Mouse (Mus musculus) layer of hippocampus, postnatal 25 days (tissue): ENCODE measurements around the gene Ccr3. TPM values are rescaled to one million over a fixed set of nuclear protein-coding genes. Genes with fewer than 3 reads are reported as not detected.
"Not testable (repeated sequence)": the region's sequence is repeated elsewhere in the genome, so short reads cannot be mapped to it uniquely, and the experiment has no call there.

Experiments used
- DNase-seq, 2 experiments: peaks; one replicate each; pipeline ENCODE4 v3.0.0; 2022; ENCODE audit warnings: mixed read lengths in 2 of 2, low spot score in 1 of 2; ENCODE audit errors: extremely low spot score in 1 of 2
- total RNA-seq, 2 experiments: library from RNA; stranded (reverse); gene quantifications; 2 replicates each; pipeline ENCODE4 v1.2.3; 2021

Gene Ccr3
- total RNA-seq, result not detected

- no peak for DNase-seq
Observed at GRCm38 (mm10) chr9:124021672-124022071, at the start of gene Ccr3. Ccr3 (plus strand) TSS chr9:124021972.

GRCm38 (mm10) chr9:123975630-123976029 is 46.1 kb upstream of the Ccr3 start:
- DNase-seq, result no peak

DNA sequence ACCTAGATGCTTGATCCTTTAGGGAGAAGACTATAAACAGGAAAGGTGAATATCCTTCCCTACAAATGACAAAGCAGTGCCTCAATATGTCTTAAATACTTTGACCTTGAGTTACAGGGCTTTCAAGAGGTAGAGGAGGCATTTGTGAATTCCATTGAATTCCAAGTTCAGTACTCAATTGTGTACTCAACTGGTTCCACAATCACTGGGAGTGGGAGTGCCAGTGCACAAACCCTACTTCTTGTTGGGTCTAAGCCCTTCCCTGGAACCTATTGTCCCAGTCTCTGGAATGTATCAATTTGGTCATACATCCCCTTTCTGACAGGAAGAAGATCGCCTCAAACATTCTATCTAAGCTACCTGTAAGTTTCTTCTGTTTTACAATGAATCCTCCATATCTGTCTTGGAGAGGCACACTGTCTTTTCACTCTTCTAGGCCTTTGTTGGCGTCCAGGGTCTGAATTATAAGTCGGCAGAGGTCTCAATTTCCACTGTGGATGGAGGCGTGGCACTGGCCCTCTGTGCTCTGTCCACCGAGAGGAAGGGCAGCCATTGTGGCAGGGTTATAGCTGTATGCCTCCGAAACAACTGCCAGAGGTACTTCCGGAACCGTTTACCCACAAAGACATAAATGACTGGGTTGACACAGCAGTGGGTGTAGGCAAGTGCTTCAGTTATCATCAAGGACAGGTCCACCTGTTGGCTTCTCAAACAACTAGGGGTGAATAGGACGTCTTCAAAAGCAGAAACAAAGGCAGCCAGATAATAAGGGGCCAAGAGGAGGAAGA is 44.7 kb upstream of the Ccr3 start:
- no peak for DNase-seq

GRCm38 (mm10) chr9:123978308-123978707 is 43.5 kb upstream of the Ccr3 start, which contains the start of gene Ccr1l1:
Ccr1l1 (minus strand) TSS chr9:123978408.
- DNase-seq, result no peak

GRCm38 (mm10) chr9:123980858-123981475 is 40.8 kb upstream of the Ccr3 start:
- not testable (repeated sequence) for DNase-seq

- no peak for DNase-seq
Observed at GRCm38 (mm10) chr9:123981909-123982308, 39.9 kb upstream of the Ccr3 start.

- DNase-seq, result no peak
Observed at GRCm38 (mm10) chr9:123982720-123983119, 39.1 kb upstream of the Ccr3 start.

GRCm38 (mm10) chr9:123984943-123985342 is 36.8 kb upstream of the Ccr3 start:
- DNase-seq, result no peak

DNA sequence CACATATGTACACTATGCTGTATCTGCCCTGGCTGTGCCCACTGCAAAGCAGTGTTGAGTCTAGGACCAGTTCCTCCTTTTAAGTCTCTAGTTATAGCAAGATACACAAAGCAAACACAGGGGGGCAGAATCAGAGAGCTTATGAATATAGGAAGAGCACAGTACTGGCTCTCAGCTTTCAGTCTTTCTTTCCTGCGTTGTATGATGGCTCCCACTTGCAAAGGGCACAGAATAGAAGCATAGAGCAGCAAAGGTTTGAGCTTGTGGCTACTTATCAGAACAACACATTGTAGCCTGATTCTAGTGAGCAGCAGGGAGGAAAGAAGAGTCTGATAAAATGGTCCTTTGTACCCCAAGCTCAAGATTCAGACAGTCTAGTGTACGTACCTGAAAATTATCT is 35.6 kb upstream of the Ccr3 start:
- DNase-seq, result no peak

DNA sequence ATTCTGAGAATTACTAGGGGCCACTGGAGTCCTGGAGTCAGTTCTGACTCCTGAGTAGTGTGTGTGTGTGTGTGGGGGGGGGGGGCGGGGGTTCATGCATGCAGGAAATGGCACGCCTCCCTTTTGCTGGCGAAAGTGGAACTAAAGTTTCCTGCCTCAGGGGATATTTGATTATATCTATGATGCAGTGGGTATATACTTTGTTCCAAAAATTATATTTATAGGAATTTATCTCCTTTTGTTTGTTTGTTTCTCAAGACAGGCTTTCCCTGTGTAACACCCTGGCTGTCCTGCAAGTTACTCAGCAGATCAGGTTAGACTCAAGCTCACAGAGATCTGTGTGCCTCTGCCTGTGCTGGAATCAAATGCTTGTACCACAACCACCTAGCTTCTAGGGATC is 32.1 kb upstream of the Ccr3 start:
- DNase-seq, result no peak

- DNase-seq, result no peak
Observed at GRCm38 (mm10) chr9:123991312-123991906, 30.4 kb upstream of the Ccr3 start.

- no peak for DNase-seq
Observed at GRCm38 (mm10) chr9:123997719-123998118, 24.1 kb upstream of the Ccr3 start.

DNA sequence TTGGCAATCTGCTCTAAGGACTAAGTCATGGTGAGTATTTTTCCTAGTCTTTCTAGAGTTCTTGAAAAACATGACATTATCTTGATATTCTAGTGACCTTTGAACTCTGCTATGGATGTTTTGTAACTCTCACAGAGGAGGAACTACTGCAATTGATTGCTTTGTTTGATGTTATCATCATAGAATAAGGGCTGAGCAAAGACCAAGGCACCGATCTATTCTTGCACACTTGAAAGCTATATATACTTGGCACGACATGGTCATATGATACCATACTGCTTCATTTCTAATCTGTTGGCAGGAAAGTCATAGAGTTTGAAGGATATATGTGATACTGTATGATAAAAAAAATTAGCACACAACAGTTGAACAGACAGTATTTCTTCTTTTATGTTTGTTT is 22.0 kb upstream of the Ccr3 start:
- DNase-seq, result no peak

GRCm38 (mm10) chr9:124012691-124013090 is 9.1 kb upstream of the Ccr3 start:
- no peak for DNase-seq

DNA sequence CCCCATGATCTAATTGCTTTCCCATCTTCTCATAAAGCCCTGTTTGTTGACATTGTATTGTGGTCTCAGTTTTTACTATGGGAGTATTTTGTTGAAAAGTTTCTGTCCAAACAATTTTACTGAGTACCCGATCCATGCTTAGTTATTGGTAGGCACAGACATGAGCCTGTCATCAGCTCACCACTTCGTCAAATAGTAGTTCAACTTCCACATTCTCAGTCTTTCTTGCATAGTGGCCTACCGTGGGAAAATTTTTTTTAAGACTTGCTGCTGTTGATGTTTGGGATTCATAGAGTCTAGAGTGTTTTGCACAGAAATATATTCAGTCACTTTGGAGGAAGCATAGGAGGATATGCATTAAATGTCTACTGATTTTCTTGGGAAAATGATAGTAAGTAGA is 8.5 kb upstream of the Ccr3 start:
- no peak for DNase-seq

- DNase-seq, result no peak
Observed at GRCm38 (mm10) chr9:124014985-124015652, 6.7 kb upstream of the Ccr3 start.

- DNase-seq, result no peak
Observed at GRCm38 (mm10) chr9:124016048-124016447, 5.7 kb upstream of the Ccr3 start.

DNA sequence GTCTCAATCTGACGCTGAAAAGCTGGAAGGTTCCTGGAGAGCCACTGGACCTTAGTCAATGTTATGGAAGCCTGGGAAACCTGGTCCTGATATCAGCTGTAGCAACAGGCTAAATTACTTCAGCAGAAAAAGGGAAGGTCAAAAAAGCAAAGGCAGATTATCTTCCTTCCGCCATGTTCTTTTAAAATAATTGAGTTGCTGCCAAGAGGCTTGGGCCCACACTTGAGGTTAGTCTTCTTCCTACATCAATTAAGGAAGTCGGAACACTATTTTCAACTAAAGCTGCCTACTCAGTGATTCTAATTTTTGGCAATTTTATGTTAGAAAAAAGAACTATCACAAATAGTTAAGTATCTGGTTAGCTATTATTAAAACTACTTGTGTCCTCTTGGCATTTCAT is 1.9 kb upstream of the Ccr3 start:
- DNase-seq, result no peak

GRCm38 (mm10) chr9:124033345-124033744 is 11.6 kb downstream of the Ccr3 start:
- no peak for DNase-seq

DNA sequence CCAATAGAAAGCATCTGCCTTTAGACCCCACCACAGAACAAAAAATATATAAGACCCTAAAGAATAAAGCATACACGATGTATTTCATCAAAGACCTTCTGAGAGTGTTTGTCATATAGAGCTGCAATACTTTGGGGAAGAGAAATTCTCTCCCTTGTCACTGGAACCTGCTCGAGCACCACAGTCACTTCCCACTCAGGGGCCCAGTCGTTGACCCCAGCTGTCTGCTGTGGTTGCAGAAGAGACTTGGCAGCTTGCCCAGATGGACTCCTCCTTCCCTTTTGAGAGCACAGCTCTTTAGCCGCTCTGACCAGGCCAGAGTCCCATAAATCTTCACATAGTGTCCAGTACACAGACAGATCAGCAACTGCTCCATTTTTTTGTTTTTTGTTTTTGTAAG is 15.9 kb downstream of the Ccr3 start:
- peak in 1 of 2 experiments; percentile 24 for DNase-seq

GRCm38 (mm10) chr9:124038158-124038582 is 16.4 kb downstream of the Ccr3 start:
- DNase-seq, result no peak
